Mouse (Mus musculus) MEL (cell line): ENCODE results near the gene Mrtfa. TPM values are rescaled to one million over a fixed set of nuclear protein-coding genes. Genes with fewer than 3 reads are reported as not detected.

Experiments used
- DNase-seq: peaks from one replicate; pipeline ENCODE4 v3.0.0; 2011; ENCODE audit warnings: low read depth, low spot score
- H3K27ac ChIP-seq: 2 replicates; pipeline ENCODE4 v1.5.1; 2012; ENCODE audit warnings: low read depth, mild to moderate bottlenecking, control low read depth, low read length, moderate library complexity; ENCODE audit not compliant: control insufficient read depth
- H3K27me3 ChIP-seq, 2 experiments: fragments of 150-350 bp in 1 of 2; sonication (generic) in 1 of 2; 2 replicates each; pipeline ENCODE4 v1.6.1; 2012; ENCODE audit warnings: low read length in 2 of 2, mild to moderate bottlenecking in 2 of 2, improper control_type of control experiment in 1 of 2, moderate library complexity in 1 of 2; ENCODE audit not compliant: insufficient read depth in 2 of 2, control insufficient read depth in 1 of 2
- H3K36me3 ChIP-seq, 2 experiments: 2 replicates each; pipeline ENCODE4 v1.6.1; 2012 to 2014; ENCODE audit warnings: low read length in 2 of 2, improper control_type of control experiment in 1 of 2, inconsistent platforms in 1 of 2, mild to moderate bottlenecking in 1 of 2; ENCODE audit not compliant: insufficient read depth in 2 of 2, control insufficient read depth in 1 of 2
- H3K4me1 ChIP-seq, 2 experiments: fragments of 150-350 bp in 1 of 2; sonication (generic) in 1 of 2; 2 replicates each; pipeline ENCODE4 v1.6.1; 2012; ENCODE audit warnings: low read length in 2 of 2, improper control_type of control experiment in 1 of 2, mild to moderate bottlenecking in 1 of 2; ENCODE audit not compliant: insufficient read depth in 2 of 2, control insufficient read depth in 1 of 2
- H3K4me3 ChIP-seq, 2 experiments: fragments of 150-350 bp in 1 of 2; sonication (generic) in 1 of 2; 2 replicates each; pipeline ENCODE4 v1.5.1; 2012; ENCODE audit warnings: low read depth in 2 of 2, low read length in 2 of 2, mild to moderate bottlenecking in 2 of 2, moderate library complexity in 2 of 2, control low read depth in 1 of 2, improper control_type of control experiment in 1 of 2; ENCODE audit not compliant: control insufficient read depth in 1 of 2, insufficient read depth in 1 of 2
- H3K79me2 ChIP-seq: 2 replicates; pipeline ENCODE4 v1.6.1; 2012; ENCODE audit warnings: mild to moderate bottlenecking, low read length, moderate library complexity; ENCODE audit not compliant: control insufficient read depth, poor library complexity, insufficient read depth
- H3K9ac ChIP-seq: 2 replicates; pipeline ENCODE4 v1.6.1; 2012; ENCODE audit warnings: low read depth, mild to moderate bottlenecking, control low read depth, low read length, moderate library complexity; ENCODE audit not compliant: control insufficient read depth, poor library complexity, severe bottlenecking
- H3K9me3 ChIP-seq: fragments of 150-350 bp; sonication (generic); replicated peaks from 2 replicates; pipeline ENCODE4 v1.6.1; 2012; ENCODE audit warnings: mild to moderate bottlenecking, low read length, improper control_type of control experiment, moderate library complexity; ENCODE audit not compliant: insufficient read depth
- ETS1 ChIP-seq: IDR thresholded peaks from 2 replicates; pipeline ENCODE4 v1.6.1; 2012; ENCODE audit warnings: low read depth, mild to moderate bottlenecking, inconsistent platforms, low read length, improper control_type of control experiment, moderate library complexity
- MEF2A ChIP-seq: IDR thresholded peaks from 2 replicates; pipeline ENCODE4 v1.6.1; 2014; ENCODE audit warnings: low read depth, mild to moderate bottlenecking, inconsistent platforms, low read length, improper control_type of control experiment; ENCODE audit not compliant: poor library complexity, insufficient replicate concordance, severe bottlenecking; ENCODE audit errors: extremely low read depth
- MYB ChIP-seq: IDR thresholded peaks from 2 replicates; pipeline ENCODE4 v1.6.1; 2011; ENCODE audit warnings: mild to moderate bottlenecking, low read depth, low read length, improper control_type of control experiment
- NELFE ChIP-seq: IDR thresholded peaks from 2 replicates; pipeline ENCODE4 v1.6.1; 2011; ENCODE audit warnings: low read depth, low read length, improper control_type of control experiment
- POLR2AphosphoS5 ChIP-seq: IDR thresholded peaks from 2 replicates; pipeline ENCODE4 v1.6.1; 2012; ENCODE audit warnings: low read depth, borderline replicate concordance, mild to moderate bottlenecking, inconsistent platforms, low read length, moderate library complexity, mixed read lengths
- polyA plus RNA-seq, 2 experiments: library from polyadenylated mRNA; stranded (reverse) in 1 of 2; unstranded in 1 of 2; fragments of >175 nt in 1 of 2; fragments of >200 nt in 1 of 2; gene quantifications; 2 replicates each; pipeline versions ENCODE4 v1.2.1 to v1.2.4; 2012; ENCODE audit warnings: low replicate concordance in 2 of 2, low read depth in 1 of 2; ENCODE audit not compliant: insufficient read length in 2 of 2, insufficient read depth in 1 of 2, missing spikeins in 1 of 2
- total RNA-seq: library from RNA; depleted of rRNA; stranded (reverse); fragments of 300-350 nt; gene quantifications from 2 replicates; pipeline ENCODE4 v1.2.3, GENCODE M21; 2012; rRNA removed

Gene Mrtfa
- total and polyA plus RNA-seq, 3 experiments: 2.6 to 11.9 TPM; not detected in 1

- Histone ChIP-seq H3K9me3 (no peaks in the 10 kb centered on the region), H3K9ac (no peak overlapping the region), H3K36me3 (peaks cover 3 to 6% of the 10 kb centered on the region in 2 experiments), H3K4me3 (no peak overlapping the region), H3K27me3 (no peaks in the 10 kb centered on the region), H3K4me1 (peaks cover 4 to 21% of the 10 kb centered on the region in 2 experiments), H3K79me2 (peaks cover 5% of the 10 kb centered on the region), H3K27ac (no peak overlapping the region)
- TF ChIP-seq MEF2A: no peak
- TF ChIP-seq POLR2AphosphoS5: no peak
- no peak for TF ChIP-seq ETS1
- no peak for TF ChIP-seq NELFE
- no peak for TF ChIP-seq MYB
- DNase-seq: no peak
Measured at GRCm38 (mm10) chr15:80974311-80974710, 216.2 kb downstream of the Mrtfa start.

DNA sequence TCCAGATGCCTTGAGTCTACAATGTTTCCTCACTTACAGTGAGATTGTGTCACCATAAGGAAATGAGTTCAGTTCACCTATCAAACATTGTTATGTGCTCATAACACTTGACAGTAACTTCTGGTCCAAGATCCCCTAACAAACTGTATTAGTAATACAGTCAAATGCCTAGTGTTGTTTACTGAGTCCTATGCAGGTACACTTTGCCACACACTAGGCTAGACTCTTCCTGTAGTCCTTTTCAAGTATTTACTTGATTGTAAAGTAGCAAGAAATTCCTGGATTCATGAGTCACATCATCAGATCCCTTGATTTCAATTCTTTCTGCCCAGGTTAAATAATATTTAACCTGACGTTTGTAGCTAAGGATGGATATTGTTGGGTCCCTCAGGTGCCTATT is 221.2 kb downstream of the Mrtfa start:
- no peak for DNase-seq
- no peak overlapping the region for H3K27ac ChIP-seq
- no peaks in the 10 kb centered on the region for H3K9me3 ChIP-seq
- TF ChIP-seq NELFE (no peak), ETS1 (no peak)
- no peaks in the 10 kb centered on the region for H3K79me2 ChIP-seq
- peaks cover 0 to 21% of the 10 kb centered on the region in 2 experiments; a peak in 2 of 4 replicates for H3K36me3 ChIP-seq
- no peak overlapping the region for H3K4me3 ChIP-seq
- no peaks in the 10 kb centered on the region for H3K27me3 ChIP-seq
- H3K9ac ChIP-seq: no peak overlapping the region
- peaks cover 0 to 11% of the 10 kb centered on the region in 2 experiments; a peak in 2 of 4 replicates for H3K4me1 ChIP-seq

Other genes starting within 250 kb of the Mrtfa start
- 290 and 320 TPM in 2 replicates for gene Adsl, start 242.3 kb downstream of the Mrtfa start, total RNA-seq
- 100 to 1,000 TPM; 304 to 365 TPM for gene Adsl, start 242.3 kb downstream of the Mrtfa start, polyA plus RNA-seq
- gene Sgsm3, start 213.0 kb downstream of the Mrtfa start, total RNA-seq: 31.2 and 39.5 TPM in 2 replicates
- gene Sgsm3, start 213.0 kb downstream of the Mrtfa start, polyA plus RNA-seq: 10 to 100 TPM in 1 of 2 experiments, not detected in 1; 33.0 TPM
- gene Mchr1, start 44.7 kb upstream of the Mrtfa start, total RNA-seq: not detected in 2 replicates
- gene Mchr1, start 44.7 kb upstream of the Mrtfa start, polyA plus RNA-seq: not detected
- gene Slc25a17, start 170.1 kb upstream of the Mrtfa start, total RNA-seq: 39.8 and 40.6 TPM in 2 replicates
- 10 to 100 TPM in 1 of 2 experiments, not detected in 1; 64.1 TPM for gene Slc25a17, start 170.1 kb upstream of the Mrtfa start, polyA plus RNA-seq
- gene St13, start 209.3 kb upstream of the Mrtfa start, total RNA-seq: 187 and 191 TPM in 2 replicates
- gene St13, start 209.3 kb upstream of the Mrtfa start, polyA plus RNA-seq: 100 to 1,000 TPM in 1 of 2 experiments, not detected in 1; 423 TPM
- 10.0 and 10.2 TPM in 2 replicates for gene Xpnpep3, start 209.4 kb upstream of the Mrtfa start, total RNA-seq
- 10 to 100 TPM; 13.1 to 88.4 TPM for gene Xpnpep3, start 209.4 kb upstream of the Mrtfa start, polyA plus RNA-seq
- gene Dnajb7, start 217.5 kb upstream of the Mrtfa start, total RNA-seq: not detected in 2 replicates
- gene Dnajb7, start 217.5 kb upstream of the Mrtfa start, polyA plus RNA-seq: under 1 TPM in 1 of 2 experiments, not detected in 1; 0.17 TPM